Mouse (Mus musculus) telencephalon, adult 2 months (tissue): ENCODE measurements at regions not wholly inside any gene's neighbourhood (a gene's known extent, or its start where the extent isn't known, plus 50 kb on each side); places are given as distances from the start of the nearest gene placed in this dataset.

Source experiments
- DNase-seq: peaks from one replicate; pipeline ENCODE4 v3.0.0-alpha.2; 2011; ENCODE audit warnings: low read depth, low spot score

GRCm38 (mm10) chr3:36275502-36275901 lies 53.4 kb upstream of the Qrfpr start:
- DNase-seq, result no peak
